Mouse (Mus musculus): ENCODE data around the gene 2900011O08Rik.
A peak's percentile ranks its signal among the peaks of the same experiment; 100 is the strongest.
"Not testable (repeated sequence)": the region's sequence is repeated elsewhere in the genome, so short reads cannot be mapped to it uniquely, and the experiment has no call there.

Gene 2900011O08Rik

GRCm38 (mm10) chr16:13986574-13987478, at the start of gene 2900011O08Rik, which contains the start of gene Ifitm7:
TSS of gene 2900011O08Rik (plus strand) at chr16:13986604.
TSS of gene Ifitm7 (minus strand) at chr16:13986888.
- peak; percentile 69 to 70 for DNase-seq (ENCODE audit: low spot score in 2 of 2)

- peak; percentile 78 to 85 for DNase-seq (ENCODE audit: low spot score in 2 of 2)
These were observed 46.1 kb upstream of the 2900011O08Rik start for GRCm38 (mm10) chr16:13940139-13940846.

GRCm38 (mm10) chr16:13940847-13941395, 45.5 kb upstream of the 2900011O08Rik start:
- peak in 1 of 2 experiments; percentile 5 for DNase-seq (ENCODE audit: low spot score in 2 of 2)

- no peak for DNase-seq (ENCODE audit: low spot score in 2 of 2)
These were observed 42.2 kb upstream of the 2900011O08Rik start for GRCm38 (mm10) chr16:13944178-13944577.

- no peak for DNase-seq (ENCODE audit: low spot score in 2 of 2)
These were observed 41.7 kb upstream of the 2900011O08Rik start for GRCm38 (mm10) chr16:13944752-13945151.

GRCm38 (mm10) chr16:13945153-13945552, 41.3 kb upstream of the 2900011O08Rik start:
- no peak for DNase-seq (ENCODE audit: low spot score in 2 of 2)

- no peak for DNase-seq (ENCODE audit: low spot score in 2 of 2)
These were observed 40.1 kb upstream of the 2900011O08Rik start for GRCm38 (mm10) chr16:13946306-13946705.

GRCm38 (mm10) chr16:13951245-13951644, 35.2 kb upstream of the 2900011O08Rik start:
- no peak for DNase-seq (ENCODE audit: low spot score in 2 of 2)

GRCm38 (mm10) chr16:13962053-13962452, 24.4 kb upstream of the 2900011O08Rik start:
- no peak for DNase-seq (ENCODE audit: low spot score in 2 of 2)

GRCm38 (mm10) chr16:13969096-13969495, 17.3 kb upstream of the 2900011O08Rik start:
- DNase-seq (ENCODE audit: low spot score in 2 of 2): no peak

GRCm38 (mm10) chr16:13972051-13972450, 14.4 kb upstream of the 2900011O08Rik start:
- DNase-seq (ENCODE audit: low spot score in 2 of 2): no peak

- DNase-seq (ENCODE audit: low spot score in 2 of 2): not testable (repeated sequence)
These were observed 10.0 kb upstream of the 2900011O08Rik start for GRCm38 (mm10) chr16:13976358-13976896.

- DNase-seq (ENCODE audit: low spot score in 2 of 2): not testable (repeated sequence)
These were observed 9.4 kb upstream of the 2900011O08Rik start for GRCm38 (mm10) chr16:13977026-13977425.

- DNase-seq (ENCODE audit: low spot score in 2 of 2): not testable (repeated sequence)
These were observed 4.7 kb upstream of the 2900011O08Rik start for GRCm38 (mm10) chr16:13981726-13982125.

- no peak for DNase-seq (ENCODE audit: low spot score in 2 of 2)
These were observed 3.2 kb upstream of the 2900011O08Rik start for GRCm38 (mm10) chr16:13983161-13983560.

- no peak for DNase-seq (ENCODE audit: low spot score in 2 of 2)
These were observed 219 bp upstream of the 2900011O08Rik start for GRCm38 (mm10) chr16:13986197-13986573.

GRCm38 (mm10) chr16:13992518-13993248, 6.3 kb downstream of the 2900011O08Rik start:
- no peak for DNase-seq (ENCODE audit: low spot score in 2 of 2)

- no peak for DNase-seq (ENCODE audit: low spot score in 2 of 2)
These were observed 7.7 kb downstream of the 2900011O08Rik start for GRCm38 (mm10) chr16:13994076-13994475.

- DNase-seq (ENCODE audit: low spot score in 2 of 2): no peak
These were observed 8.1 kb downstream of the 2900011O08Rik start for GRCm38 (mm10) chr16:13994502-13994901.

GRCm38 (mm10) chr16:14003386-14004130, 17.2 kb downstream of the 2900011O08Rik start:
- no peak for DNase-seq (ENCODE audit: low spot score in 2 of 2)

Data from frontal cortex, postnatal 36 days (tissue).